Mouse (Mus musculus): Measurements from ENCODE around the gene Hist1h3b.
A peak's percentile ranks its signal among the peaks of the same experiment; 100 is the strongest.
"Not testable (repeated sequence)": the region's sequence is repeated elsewhere in the genome, so short reads cannot be mapped to it uniquely, and the experiment has no call there.

Gene Hist1h3b

DNA sequence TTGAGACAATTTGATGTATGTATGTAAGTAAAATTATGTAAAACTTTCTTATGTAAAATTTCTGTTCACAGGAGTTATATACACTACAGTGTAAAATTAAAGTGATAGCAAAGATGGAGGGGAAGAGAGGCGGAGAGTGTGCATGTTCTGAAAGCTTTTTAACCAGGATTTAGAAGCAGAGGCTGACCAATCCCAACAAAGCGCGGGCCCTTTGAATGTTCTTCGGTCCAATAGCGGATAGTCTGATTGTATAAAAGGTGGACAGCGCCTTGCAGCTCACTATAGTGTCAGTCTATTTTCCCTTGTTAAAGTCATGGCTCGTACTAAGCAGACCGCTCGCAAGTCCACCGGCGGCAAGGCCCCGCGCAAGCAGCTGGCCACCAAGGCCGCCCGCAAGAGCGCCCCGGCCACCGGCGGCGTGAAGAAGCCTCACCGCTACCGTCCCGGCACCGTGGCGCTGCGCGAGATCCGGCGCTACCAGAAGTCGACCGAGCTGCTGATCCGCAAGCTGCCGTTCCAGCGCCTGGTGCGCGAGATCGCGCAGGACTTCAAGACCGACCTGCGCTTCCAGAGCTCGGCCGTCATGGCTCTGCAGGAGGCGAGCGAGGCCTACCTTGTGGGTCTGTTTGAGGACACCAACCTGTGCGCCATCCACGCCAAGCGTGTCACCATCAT lies at the start of gene Hist1h3b:
Gene Hist1h3b (plus strand): TSS at position 201 of the 675 bp plus-strand sequence.
- DNase-seq = peak; percentile 87 to 90

DNA sequence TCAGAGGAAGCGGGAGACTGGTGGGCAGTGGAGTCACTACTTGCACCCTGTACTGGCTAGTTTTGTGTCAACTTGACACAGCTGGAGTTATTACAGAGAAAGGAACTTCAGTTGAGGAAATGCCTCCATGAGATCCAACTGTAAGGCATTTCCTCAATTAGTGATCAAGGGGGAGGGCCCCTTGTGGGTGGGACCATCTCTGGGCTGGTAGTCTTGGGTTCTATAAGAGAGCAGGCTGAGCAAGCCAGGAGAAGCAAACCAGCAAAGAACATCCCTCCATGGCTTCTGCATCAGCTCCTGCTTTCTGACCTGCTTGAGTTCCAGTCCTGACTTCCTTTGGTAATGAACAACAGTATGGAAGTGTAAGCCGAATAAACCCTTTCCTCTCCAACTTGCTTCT lies 49.3 kb upstream of the Hist1h3b start:
- peak in 1 of 2 experiments; percentile 4 for DNase-seq

DNA sequence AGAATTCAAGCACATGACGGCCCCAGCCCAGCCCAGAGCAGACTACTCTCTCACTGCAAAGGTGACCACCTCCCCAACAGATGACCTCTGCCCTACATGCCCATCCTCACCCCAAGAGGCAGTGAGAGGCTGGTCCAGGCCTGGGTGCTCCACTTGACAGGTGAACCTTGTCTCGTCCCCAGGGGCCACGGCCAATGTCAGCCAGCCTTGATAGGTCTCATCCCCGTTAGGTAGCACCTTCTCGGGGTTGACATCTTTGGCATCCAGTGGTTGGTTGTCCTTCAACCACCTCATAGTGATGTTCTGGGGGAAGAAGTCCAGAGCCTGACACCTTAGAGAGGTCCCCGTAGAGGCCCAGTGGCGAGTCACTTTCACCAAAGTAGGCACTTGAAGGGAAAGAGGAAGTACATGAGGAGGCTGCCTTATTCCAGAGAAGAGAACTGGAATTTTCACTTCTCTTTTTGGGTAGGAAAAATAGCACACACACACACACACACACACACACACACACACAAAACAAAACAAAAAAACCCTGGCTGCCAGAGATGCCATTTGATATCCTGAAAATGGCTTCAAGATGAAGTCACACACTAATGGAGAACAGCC lies 46.2 kb upstream of the Hist1h3b start:
- DNase-seq = peak in 1 of 2 experiments; percentile 16

DNA sequence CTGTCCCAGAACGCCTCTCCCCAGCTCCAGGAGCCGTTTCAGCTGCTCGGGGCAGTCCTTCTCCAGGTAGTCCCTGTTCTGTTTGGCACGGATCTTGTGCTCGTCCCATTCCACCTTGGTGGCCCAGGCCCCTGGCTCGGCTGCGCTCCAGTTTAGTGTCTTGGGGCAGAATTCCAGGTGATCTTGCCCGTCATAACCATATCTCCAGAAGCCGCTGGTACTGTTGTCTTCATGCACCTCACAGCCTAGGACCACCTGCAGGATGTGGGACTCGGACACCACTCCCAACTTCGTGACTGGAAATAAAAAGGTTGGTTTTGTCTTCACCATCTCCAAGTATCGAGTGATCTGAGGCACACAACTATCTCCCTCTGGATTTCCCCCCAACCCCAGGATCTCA lies 45.3 kb upstream of the Hist1h3b start:
- DNase-seq = peak in 1 of 2 experiments; percentile 2

DNA sequence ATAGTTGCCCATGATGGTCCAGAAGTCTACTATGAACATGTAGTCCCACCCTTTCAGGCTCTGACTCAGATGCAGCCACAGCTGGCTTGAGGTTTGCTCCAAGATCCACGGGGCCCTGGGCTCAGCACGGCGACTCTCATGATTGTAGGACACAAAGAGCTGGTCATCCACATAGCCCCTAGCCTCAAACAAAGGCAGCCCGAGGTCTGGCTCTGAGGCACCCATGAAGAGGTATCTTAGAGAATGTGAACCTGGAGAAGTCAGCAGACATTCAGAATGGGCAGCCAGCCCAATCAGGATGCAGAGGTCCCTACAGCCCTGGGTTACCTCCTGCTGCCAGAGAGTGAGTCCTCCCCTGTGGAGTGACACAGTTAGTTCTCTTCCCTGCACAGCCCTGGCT lies 44.0 kb upstream of the Hist1h3b start:
- DNase-seq = no peak

GRCm38 (mm10) chr13:23708654-23709053 lies 43.4 kb upstream of the Hist1h3b start:
- DNase-seq = no peak

- DNase-seq = no peak
These were observed 42.2 kb upstream of the Hist1h3b start for GRCm38 (mm10) chr13:23709714-23710373.

GRCm38 (mm10) chr13:23710374-23711089 lies 41.5 kb upstream of the Hist1h3b start, which contains the start of gene Hfe:
Hfe (minus strand) TSS chr13:23710854.
- DNase-seq = peak; percentile 65 to 69

DNA sequence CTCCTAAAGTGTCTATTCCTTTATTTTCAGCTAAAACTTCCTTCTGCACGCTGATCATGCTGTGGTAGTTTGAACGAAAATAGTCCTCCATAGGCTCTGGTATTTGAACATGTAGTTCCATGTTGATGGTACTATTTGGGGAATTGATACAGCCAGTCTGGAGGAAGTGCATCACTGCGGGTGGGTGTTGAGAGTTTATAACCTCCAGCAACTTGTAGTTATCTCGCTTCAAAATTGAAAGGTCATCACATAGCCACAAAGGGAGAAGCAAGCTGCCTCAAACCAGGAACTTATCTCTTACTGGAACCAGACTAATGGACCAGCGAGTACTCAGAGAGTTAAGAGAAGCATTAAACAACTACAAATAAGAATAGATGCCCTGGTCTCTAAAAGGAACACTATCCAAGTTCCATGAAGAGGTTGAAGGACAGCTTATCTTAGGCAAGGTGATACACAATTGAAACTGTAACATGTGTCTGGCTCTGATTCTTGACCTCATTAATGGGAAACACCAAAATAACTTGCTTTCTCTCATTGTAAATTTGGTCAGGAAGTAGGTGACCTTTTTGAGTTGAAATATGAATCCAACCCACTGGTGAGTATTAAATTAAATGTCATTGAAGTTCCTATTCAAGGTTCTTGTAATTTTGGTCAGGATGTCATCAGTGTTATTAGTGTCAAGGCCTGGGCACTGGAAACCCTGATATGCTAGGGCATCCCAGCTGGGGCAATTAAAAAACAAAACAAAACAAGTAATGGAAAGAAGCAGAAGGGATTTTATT lies 35.6 kb upstream of the Hist1h3b start:
- DNase-seq = no peak

DNA sequence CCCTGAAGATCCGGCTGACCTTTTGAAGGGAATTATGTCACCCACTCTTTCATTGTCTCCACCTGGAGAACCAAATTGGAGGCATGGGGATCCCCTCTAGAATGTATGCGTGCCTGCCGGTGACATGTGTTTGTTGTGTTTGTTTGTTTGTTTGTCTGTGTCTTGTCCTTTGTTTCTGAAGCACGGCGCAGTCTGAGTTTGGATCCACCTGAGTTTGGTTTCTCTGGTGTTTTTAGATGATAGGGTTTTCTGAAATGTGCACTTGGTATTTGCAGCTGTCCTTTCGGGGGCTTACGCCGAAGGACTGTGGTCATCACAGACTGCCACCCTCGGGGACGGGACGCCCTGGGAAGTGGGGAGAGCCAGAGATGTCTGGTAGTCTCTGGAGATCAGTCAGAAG lies 34.9 kb upstream of the Hist1h3b start:
- no peak for DNase-seq

DNA sequence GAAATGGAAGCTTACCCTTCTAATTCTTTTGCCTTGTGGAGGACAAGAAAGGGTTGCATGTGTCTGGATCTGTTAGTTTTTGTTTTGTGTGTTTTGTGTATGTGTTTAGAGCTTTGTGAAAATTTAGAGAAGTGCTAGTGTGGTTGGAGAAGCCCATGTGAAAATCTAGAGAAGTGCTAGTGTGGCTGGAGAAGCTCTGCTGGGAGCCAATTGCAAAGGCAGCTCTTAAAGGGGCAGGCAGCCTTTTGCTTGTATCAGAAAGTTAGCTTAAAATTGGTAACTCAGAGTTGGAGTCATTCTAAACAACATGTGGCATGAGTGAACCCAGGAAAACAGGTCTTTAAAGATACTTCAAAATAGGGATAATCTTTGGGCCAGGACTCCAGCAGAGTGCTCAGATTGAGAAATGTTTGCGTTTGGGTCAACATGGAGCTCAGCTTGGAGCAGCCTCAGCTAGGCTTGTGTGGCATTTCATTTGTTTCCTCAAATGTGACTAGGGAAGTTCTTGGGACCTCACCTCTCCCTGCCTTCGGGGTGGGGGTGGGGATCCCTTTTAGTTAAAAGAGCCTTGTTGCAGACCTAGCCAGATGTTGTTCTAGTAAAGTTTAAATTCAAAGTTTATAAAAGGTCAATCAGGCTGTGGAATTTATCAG lies 34.3 kb upstream of the Hist1h3b start:
- DNase-seq = not testable (repeated sequence)

DNA sequence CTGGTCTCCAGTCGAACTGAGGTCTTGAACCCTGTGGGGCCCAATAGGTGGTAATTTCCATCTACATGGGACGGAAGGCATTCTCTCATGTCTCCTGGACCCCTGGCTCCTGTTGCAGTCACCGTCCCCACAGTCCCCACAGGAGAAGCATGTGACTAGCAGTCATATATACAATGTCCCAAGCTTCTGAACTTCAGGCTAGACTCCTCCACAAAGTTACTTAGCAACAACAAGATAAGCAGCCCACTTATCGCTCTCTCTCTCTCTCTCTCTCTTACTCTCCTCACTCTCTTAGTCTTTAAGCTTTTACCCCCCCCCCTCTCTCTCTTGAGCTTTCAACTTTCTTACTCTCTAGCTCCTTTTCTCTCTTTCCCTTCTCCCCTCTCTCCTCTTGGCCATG lies 27.8 kb upstream of the Hist1h3b start:
- no peak for DNase-seq

DNA sequence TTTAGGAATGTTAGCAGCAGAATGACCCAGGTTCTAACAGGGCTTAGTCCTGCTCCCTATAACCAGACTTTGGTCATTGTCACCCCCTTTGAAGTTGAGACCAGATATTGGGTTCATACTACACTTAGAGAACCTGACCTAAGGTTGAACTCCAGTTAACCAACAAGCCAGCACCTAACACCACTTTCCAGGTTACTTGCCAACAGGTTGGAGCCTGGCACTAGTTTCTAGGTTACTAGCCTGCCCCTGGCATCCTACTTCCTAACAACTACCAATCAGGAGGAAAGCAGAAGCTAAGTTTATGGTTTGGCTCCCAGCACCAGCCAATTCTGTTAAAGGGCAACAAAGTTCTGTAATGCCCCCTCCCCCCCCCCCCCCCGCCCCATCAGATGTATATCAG lies 26.9 kb upstream of the Hist1h3b start:
- DNase-seq = no peak

GRCm38 (mm10) chr13:23728472-23729191 lies 23.4 kb upstream of the Hist1h3b start:
- DNase-seq = no peak

DNA sequence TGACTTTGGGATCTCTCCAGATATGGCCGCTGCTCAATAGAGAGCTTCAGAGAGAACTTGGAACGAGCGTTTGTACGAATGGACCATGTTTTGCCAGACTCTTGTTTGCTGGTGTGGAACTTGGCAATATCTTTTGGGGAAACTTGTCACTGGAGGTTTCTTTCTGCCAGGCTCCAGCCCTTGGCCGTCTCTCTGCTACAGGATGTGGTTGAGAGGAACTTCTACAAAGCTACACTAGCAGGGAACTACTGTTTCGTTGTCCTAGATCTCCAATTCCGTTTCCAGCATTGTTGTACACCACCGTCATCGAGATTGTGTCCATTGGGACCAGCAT lies 22.9 kb upstream of the Hist1h3b start:
- DNase-seq = no peak

DNA sequence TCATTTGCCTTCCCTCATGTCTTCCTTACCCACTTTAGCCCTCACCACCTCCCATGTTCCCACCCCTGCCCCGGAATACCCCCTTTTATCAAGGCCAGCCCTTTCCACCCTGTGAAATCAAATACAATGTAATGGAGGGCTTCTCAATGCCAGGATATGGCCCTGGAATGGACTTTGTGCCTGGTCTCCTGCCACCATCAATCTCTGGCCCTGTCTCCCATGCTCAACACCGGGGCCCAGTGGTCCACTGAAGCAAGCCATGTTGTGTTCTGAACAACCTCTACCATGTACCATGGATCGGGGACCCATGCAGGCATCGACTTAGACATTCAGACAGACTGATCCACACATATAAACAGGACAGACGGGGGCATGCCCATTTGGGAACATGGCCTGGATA lies 22.4 kb upstream of the Hist1h3b start:
- no peak for DNase-seq

- DNase-seq = peak in 1 of 2 experiments; percentile 52
These were observed 21.6 kb upstream of the Hist1h3b start for GRCm38 (mm10) chr13:23730479-23730878.

DNA sequence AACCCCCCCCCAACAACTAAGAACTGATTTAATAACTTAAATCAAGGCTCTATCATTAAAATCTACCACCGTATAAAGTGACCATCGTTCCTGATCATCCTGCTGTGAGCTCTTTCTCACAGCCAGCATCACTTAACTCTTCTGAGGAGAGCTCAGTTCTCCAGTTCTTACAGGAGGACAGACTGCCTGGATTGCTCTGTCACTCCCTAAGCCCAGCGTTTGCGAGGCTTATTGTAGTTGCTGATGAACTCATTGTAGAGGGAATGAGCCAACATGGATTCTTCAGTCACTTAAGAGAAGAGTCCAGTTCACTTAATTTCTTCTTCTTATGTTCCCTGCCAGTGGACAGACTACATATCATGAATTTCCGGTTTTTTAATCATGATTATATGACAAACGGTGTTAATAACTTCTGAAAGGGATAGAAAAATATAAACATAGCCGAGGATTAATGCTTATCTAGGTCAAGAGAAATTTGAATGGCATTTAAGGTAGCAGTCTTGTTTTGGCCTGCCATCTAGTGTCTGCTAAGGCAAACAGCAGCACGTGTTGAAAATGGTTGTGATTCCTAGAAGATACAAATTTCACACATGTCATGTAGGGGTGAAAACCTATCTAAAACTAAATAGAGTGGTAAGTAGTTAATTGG lies 19.8 kb upstream of the Hist1h3b start:
- peak in 1 of 2 experiments; percentile 60 for DNase-seq

DNA sequence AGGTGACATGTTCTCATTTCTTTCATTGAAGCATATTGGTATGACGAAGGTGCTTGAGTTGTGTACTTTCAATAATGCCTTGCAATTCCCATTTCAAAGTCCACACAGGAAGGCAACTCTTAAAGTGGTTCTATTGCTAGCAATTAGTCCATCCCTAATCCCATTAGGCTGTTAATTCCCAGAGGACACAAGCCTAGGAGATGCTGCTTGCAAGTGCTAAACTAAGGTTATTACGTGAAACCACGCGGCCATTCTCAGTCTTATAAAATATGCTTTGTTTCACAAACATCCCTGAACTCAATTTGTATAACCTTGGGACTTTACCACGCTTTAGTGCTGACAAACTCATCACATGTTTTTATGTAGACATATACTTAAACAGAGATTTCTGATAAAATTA lies 15.0 kb upstream of the Hist1h3b start:
- no peak for DNase-seq

DNA sequence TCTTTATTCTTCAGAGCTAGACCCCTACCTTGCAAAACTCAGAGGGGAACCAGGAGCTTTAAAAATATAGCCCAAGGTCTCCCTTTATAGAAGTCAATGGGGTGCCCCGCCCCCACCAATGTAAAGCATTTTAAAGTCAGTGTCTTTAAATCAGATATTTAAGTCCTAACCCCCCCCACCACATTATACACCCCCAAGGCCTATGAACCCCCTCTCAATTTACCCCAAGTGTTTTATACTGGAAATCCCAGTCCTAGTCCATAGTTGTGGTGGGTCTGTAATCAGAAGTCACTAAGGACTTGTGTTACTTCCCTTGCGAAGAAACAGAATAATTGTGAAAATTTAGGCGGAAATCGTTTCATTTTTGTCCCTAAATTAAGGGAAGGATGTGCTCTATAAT lies 14.0 kb upstream of the Hist1h3b start:
- no peak for DNase-seq

- peak; percentile 95 to 96 for DNase-seq
These were observed 13.4 kb upstream of the Hist1h3b start, which contains the start of gene Hist1h1c for GRCm38 (mm10) chr13:23738677-23739068. Hist1h1c (plus strand) TSS chr13:23738808.
